Mouse (Mus musculus): ENCODE measurements around the gene Acrv1. TPM values are rescaled to one million over a fixed set of nuclear protein-coding genes. Genes with fewer than 3 reads are reported as not detected.
"Not testable (repeated sequence)": the region's sequence is repeated elsewhere in the genome, so short reads cannot be mapped to it uniquely, and the experiment has no call there.

Gene Acrv1
- total RNA-seq (2021): not detected
- long read RNA-seq, experiment 1: 0 reads
- long read RNA-seq, experiment 2: 0 reads

- no peak for DNase-seq (ENCODE audit: low spot score in 2 of 2)
Measured at GRCm38 (mm10) chr9:36692920-36693319, at the start of gene Acrv1. Acrv1 (plus strand) TSS chr9:36693220.

DNA sequence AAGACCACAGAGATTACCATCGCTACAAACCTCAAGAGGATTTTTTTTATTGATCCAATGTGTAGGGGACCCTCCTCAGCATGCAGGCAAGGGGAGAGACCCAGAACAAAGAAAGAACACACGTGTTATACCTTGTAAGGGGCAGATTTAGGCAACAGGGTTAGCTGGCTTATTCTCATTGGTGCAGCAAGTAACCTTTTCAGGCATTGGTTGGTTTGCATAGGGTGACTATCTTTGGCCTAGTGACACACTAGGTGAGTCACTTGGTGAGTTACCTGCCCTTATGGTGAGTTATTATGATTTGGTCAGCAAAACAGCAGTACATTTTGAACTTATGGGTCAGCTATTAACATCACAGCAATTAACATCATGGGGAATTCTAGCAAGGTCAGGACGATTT is 49.7 kb upstream of the Acrv1 start, which contains the start of gene A630095E13Rik:
A630095E13Rik (minus strand) TSS at position 101 of the 400 bp plus-strand sequence.
- not testable (repeated sequence) for DNase-seq (ENCODE audit: low spot score in 2 of 2)

DNA sequence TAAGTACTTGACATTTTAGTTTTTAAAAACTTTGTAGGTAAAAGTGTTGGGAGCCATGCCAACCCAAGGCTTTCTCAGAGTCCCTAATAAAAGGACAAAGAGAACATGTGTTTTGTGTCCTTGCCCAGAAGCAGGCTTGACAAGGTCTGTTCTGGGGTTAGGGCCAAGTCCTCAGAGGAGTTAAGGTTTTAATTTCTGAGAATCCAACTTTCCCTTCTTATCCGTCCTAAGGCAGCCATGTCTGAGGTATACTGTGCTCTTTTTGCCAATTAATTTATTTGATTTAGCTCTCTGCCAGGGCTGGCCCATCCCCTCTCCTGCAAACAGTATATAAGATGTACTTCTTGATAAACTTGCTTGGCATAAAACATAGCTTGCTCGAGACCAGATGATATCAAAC is 11.6 kb upstream of the Acrv1 start:
- no peak for DNase-seq (ENCODE audit: low spot score in 2 of 2)

DNA sequence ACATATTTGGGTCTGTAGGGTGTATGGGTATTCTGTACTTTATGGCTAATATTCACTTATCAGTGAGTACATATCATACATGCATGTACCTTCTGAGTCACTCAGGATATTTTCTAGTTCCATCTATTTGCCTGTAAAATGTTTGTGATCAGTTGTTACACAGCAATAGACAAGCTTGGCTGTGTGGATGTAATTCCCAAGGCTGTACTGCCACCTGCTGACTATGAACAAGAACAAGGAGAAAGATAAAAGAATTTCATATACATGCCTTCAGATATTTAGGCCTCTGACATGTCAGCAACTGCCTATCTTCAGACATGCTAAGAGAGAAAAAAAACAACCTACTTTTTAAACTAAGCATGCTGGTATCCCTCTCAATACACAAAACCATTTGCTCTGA is 5.7 kb upstream of the Acrv1 start:
- peak in 1 of 2 experiments; percentile 5 for DNase-seq (ENCODE audit: low spot score in 2 of 2)

DNA sequence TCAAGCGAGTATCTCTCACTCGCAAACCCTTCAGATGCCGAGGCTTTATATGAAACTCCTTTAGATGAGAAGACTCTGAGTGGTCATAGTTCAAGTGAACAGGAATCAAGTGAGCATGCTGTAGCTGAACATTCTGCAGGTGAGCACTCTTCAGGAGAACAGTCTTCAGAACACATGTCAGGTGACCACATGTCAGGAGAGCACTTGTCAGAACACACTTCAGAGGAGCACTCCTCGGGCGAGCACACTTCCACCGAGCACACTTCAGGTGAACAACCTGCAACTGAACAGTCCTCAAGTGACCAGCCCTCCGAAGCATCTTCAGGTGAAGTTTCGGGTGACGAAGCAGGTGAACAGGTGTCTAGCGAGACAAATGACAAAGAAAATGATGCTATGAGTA is 1.3 kb downstream of the Acrv1 start:
- no peak for DNase-seq (ENCODE audit: low spot score in 2 of 2)

DNA sequence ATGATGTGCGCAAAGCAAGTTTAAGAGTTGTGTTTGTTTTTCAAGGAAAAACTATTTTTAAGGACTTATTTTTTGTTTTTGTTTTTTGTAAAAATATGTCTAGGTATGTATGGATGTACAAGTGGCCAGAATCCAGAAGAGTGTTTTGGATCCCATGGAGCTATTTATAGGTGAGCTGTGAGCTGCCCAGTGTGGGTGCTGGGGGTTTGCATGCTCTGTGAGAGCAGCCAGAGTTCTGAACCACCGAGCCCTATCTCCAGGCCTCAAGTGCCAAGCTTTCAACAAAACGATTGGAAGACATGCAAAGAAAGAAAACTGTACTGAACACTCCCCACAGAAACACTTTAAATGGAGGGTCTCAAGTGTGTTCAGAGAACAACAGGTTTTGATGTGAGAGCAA is 12.9 kb downstream of the Acrv1 start:
- DNase-seq (ENCODE audit: low spot score in 2 of 2): no peak

- no peak for DNase-seq (ENCODE audit: low spot score in 2 of 2)
Measured at GRCm38 (mm10) chr9:36707304-36707703, 14.3 kb downstream of the Acrv1 start.

DNA sequence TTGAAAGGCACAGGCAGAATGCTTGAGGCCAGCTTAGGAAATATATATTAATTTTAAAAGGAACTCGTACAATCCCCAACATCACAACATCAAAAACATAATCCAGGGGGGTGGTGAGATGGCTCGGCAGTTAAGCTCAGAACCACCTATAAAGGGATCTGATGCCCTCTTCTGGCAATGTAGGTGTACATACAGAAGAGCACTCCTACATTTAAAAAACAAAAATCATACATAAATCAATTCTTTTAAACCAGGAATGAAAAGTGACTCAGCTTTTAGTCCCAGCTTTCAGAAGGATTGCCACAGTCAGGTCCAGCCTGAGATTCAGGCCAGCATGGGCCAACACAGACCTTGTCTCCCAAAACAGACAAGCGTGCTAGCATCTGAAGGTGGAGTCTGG is 23.6 kb downstream of the Acrv1 start:
- DNase-seq (ENCODE audit: low spot score in 2 of 2): peak in 1 of 2 experiments; percentile 7

DNA sequence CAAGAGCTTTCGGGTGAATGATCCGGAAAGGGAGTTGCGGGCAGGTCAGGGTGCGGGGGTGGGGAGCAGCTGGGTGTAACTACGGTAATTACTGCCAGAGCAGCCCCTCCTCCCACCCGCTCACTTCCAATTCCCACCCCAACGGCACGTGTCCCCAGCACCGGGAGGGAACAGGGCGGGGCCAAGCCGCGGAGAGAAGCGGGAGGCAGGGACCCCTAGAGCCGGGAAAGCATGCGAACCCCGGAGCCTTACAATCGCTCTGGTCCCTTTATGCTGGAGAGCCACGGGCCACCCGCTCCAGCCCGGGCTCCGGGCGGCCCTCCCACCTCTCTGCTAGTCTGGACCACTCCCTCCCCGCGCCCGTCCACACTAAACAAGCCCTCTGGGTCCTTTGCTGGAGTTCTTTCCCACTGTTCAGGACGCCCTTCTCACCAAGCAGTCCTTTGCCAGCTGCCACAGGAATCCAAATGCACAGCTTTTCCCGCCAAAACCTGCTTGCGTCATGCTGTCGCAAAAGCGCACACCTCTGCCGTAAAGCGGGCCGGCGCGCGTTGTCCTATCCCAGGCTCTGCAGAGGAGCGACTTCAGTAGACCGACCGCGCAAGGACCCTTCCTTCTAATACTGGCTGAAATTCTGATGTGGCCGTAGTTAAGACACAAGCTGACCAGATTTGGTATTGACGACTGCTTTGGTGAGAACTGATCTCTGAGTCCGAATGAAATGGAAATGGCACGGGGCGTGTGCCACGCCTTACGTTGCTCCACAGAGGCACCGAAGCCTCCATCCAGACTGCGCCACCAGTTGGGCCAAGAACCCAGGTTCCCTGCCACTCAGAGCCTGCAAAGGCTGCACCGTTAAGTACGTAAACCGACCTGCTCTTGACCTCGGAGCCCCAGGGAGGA is 33.4 kb downstream of the Acrv1 start:
- DNase-seq (ENCODE audit: low spot score in 2 of 2): peak; percentile 92 to 93

DNA sequence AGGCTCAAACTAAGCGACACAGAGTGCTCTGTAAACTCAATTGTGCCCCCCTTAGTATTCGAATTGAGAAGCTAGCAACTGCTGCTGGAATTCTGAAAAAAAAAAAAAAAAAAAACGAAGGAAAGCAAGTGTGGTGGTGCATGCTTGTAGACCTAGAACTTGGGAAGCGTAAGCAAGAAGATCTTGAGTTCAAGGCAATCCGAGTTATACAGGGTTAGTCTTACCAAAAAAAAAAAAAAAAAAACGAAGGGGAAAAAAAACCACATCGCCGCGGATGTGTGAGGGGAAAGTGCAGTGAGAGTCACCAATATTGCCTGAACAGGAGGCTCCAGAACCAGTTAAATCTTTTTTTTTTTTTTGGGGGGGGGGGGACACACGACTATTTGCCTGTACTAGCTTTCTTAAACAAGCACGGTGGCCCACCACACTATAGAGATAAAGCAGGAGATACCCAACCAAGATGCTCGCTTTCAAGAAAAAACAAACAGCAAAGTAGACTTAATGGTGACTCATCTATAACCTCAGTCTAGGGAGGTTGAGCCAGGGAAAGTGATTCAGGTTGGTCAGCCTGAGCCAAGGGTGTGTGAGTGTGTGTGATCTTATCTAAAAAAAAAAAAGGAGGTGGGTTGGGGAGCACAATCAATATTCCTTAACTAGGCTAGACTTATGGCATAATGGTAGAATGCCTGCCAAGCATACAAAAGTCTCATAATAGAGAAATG is 34.2 kb downstream of the Acrv1 start, which contains the start of gene Chek1:
Chek1 (minus strand) TSS at position 32 of the 722 bp plus-strand sequence.
- DNase-seq (ENCODE audit: low spot score in 2 of 2): no peak

Other genes with a start within 250 kb of the Acrv1 start
- not detected for gene Gm9513, start 217.6 kb upstream of the Acrv1 start, total RNA-seq (2021)
- not detected for gene Gm5615, start 151.3 kb upstream of the Acrv1 start, total RNA-seq (2021)
- not detected for gene Gm17689, start 110.6 kb upstream of the Acrv1 start, total RNA-seq (2021)
- not detected for gene A630095E13Rik, start 49.8 kb upstream of the Acrv1 start, total RNA-seq (2021)
- gene Chek1, start 33.8 kb downstream of the Acrv1 start, total RNA-seq (2021): 1 to 10 TPM; 3.2 to 3.3 TPM
- gene Stt3a, start 74.5 kb downstream of the Acrv1 start, total RNA-seq (2021): 10 to 100 TPM; 67.3 to 77.3 TPM
- 100 to 1,000 TPM; 109 to 115 TPM for gene Ei24, start 104.2 kb downstream of the Acrv1 start, total RNA-seq (2021)
- 100 to 1,000 TPM; 304 to 313 TPM for gene Fez1, start 128.6 kb downstream of the Acrv1 start, total RNA-seq (2021)

All from layer of hippocampus, postnatal 14 days (tissue).